Mouse (Mus musculus): Measurements from ENCODE around the gene Tmem184c.

GRCm38 (mm10) chr8:77659534-77660080 lies 49.1 kb upstream of the Tmem184c start:
- TF ChIP-seq POLR2A (IDR thresholded peaks at IDR 0.05; ENCODE audit: insufficient read length, low read depth) (no peak), TCF3 (IDR thresholded peaks at IDR 0.05; ENCODE audit: insufficient read length, low read depth) (no peak), MAX (IDR thresholded peaks at IDR 0.05; ENCODE audit: low read depth) (no peak), E2F4 (IDR thresholded peaks at IDR 0.05; ENCODE audit: insufficient read depth) (no peak), TCF12 (IDR thresholded peaks at IDR 0.05; ENCODE audit: insufficient read depth, poor library complexity, severe bottlenecking) (no peak), REST (IDR thresholded peaks at IDR 0.05; ENCODE audit: insufficient read depth, insufficient read length) (no peak), POLR2AphosphoS2 (IDR thresholded peaks at IDR 0.05; ENCODE audit: insufficient read length, low read depth) (no peak), SRF (IDR thresholded peaks at IDR 0.05; ENCODE audit: control insufficient read depth, insufficient read length, low read depth) (no peak)
